Mouse (Mus musculus) MEL (cell line): Measurements from ENCODE around the gene Pomgnt1. TPM values are rescaled to one million over a fixed set of nuclear protein-coding genes. Genes with fewer than 3 reads are reported as not detected.

Source experiments
- DNase-seq: peaks from one replicate; pipeline ENCODE4 v3.0.0; 2011; ENCODE audit warnings: low read depth, low spot score
- H3K27ac ChIP-seq: 2 replicates; pipeline ENCODE4 v1.5.1; 2012; ENCODE audit warnings: low read depth, mild to moderate bottlenecking, control low read depth, low read length, moderate library complexity; ENCODE audit not compliant: control insufficient read depth
- H3K27me3 ChIP-seq, 2 experiments: fragments of 150-350 bp in 1 of 2; sonication (generic) in 1 of 2; 2 replicates each; pipeline ENCODE4 v1.6.1; 2012; ENCODE audit warnings: low read length in 2 of 2, mild to moderate bottlenecking in 2 of 2, improper control_type of control experiment in 1 of 2, moderate library complexity in 1 of 2; ENCODE audit not compliant: insufficient read depth in 2 of 2, control insufficient read depth in 1 of 2
- H3K36me3 ChIP-seq, 2 experiments: 2 replicates each; pipeline ENCODE4 v1.6.1; 2012 to 2014; ENCODE audit warnings: low read length in 2 of 2, improper control_type of control experiment in 1 of 2, inconsistent platforms in 1 of 2, mild to moderate bottlenecking in 1 of 2; ENCODE audit not compliant: insufficient read depth in 2 of 2, control insufficient read depth in 1 of 2
- H3K4me1 ChIP-seq, 2 experiments: fragments of 150-350 bp in 1 of 2; sonication (generic) in 1 of 2; 2 replicates each; pipeline ENCODE4 v1.6.1; 2012; ENCODE audit warnings: low read length in 2 of 2, improper control_type of control experiment in 1 of 2, mild to moderate bottlenecking in 1 of 2; ENCODE audit not compliant: insufficient read depth in 2 of 2, control insufficient read depth in 1 of 2
- H3K4me3 ChIP-seq, 2 experiments: fragments of 150-350 bp in 1 of 2; sonication (generic) in 1 of 2; 2 replicates each; pipeline ENCODE4 v1.5.1; 2012; ENCODE audit warnings: low read depth in 2 of 2, low read length in 2 of 2, mild to moderate bottlenecking in 2 of 2, moderate library complexity in 2 of 2, control low read depth in 1 of 2, improper control_type of control experiment in 1 of 2; ENCODE audit not compliant: control insufficient read depth in 1 of 2, insufficient read depth in 1 of 2
- H3K79me2 ChIP-seq: 2 replicates; pipeline ENCODE4 v1.6.1; 2012; ENCODE audit warnings: mild to moderate bottlenecking, low read length, moderate library complexity; ENCODE audit not compliant: control insufficient read depth, poor library complexity, insufficient read depth
- H3K9ac ChIP-seq: 2 replicates; pipeline ENCODE4 v1.6.1; 2012; ENCODE audit warnings: low read depth, mild to moderate bottlenecking, control low read depth, low read length, moderate library complexity; ENCODE audit not compliant: control insufficient read depth, poor library complexity, severe bottlenecking
- H3K9me3 ChIP-seq: fragments of 150-350 bp; sonication (generic); replicated peaks from 2 replicates; pipeline ENCODE4 v1.6.1; 2012; ENCODE audit warnings: mild to moderate bottlenecking, low read length, improper control_type of control experiment, moderate library complexity; ENCODE audit not compliant: insufficient read depth
- BHLHE40 ChIP-seq: IDR thresholded peaks from 2 replicates; pipeline ENCODE4 v1.6.1; 2012; ENCODE audit warnings: low read depth, mild to moderate bottlenecking, inconsistent platforms, low read length, improper control_type of control experiment, borderline replicate concordance
- EP300 ChIP-seq, 2 experiments: IDR thresholded peaks; 2 replicates each; pipeline ENCODE4 v1.6.1; 2011; ENCODE audit warnings: improper control_type of control experiment in 2 of 2, low read length in 2 of 2, low read depth in 1 of 2, mild to moderate bottlenecking in 1 of 2
- ETS1 ChIP-seq: IDR thresholded peaks from 2 replicates; pipeline ENCODE4 v1.6.1; 2012; ENCODE audit warnings: low read depth, mild to moderate bottlenecking, inconsistent platforms, low read length, improper control_type of control experiment, moderate library complexity
- GATA1 ChIP-seq: IDR thresholded peaks from 2 replicates; pipeline ENCODE4 v1.6.1; 2011; ENCODE audit warnings: low read depth, low read length, improper control_type of control experiment
- HCFC1 ChIP-seq: IDR thresholded peaks from 2 replicates; pipeline ENCODE4 v1.6.1; 2012; ENCODE audit warnings: low read depth, mild to moderate bottlenecking, inconsistent platforms, low read length, improper control_type of control experiment, moderate library complexity
- KAT2A ChIP-seq: conservative IDR thresholded peaks from 2 replicates; pipeline ENCODE4 v1.6.1; 2012; ENCODE audit warnings: low read depth, low read length, improper control_type of control experiment, inconsistent platforms
- MAFK ChIP-seq: IDR thresholded peaks from 2 replicates; pipeline ENCODE4 v1.6.1; 2011; ENCODE audit warnings: low read depth, mild to moderate bottlenecking, low read length, improper control_type of control experiment, borderline replicate concordance
- MAX ChIP-seq: IDR thresholded peaks from 2 replicates; pipeline ENCODE4 v1.6.1; 2011; ENCODE audit warnings: low read length, improper control_type of control experiment
- MAZ ChIP-seq: IDR thresholded peaks from 2 replicates; pipeline ENCODE4 v1.6.1; 2012; ENCODE audit warnings: low read depth, mild to moderate bottlenecking, inconsistent platforms, low read length, improper control_type of control experiment
- MEF2A ChIP-seq: IDR thresholded peaks from 2 replicates; pipeline ENCODE4 v1.6.1; 2014; ENCODE audit warnings: low read depth, mild to moderate bottlenecking, inconsistent platforms, low read length, improper control_type of control experiment; ENCODE audit not compliant: poor library complexity, insufficient replicate concordance, severe bottlenecking; ENCODE audit errors: extremely low read depth
- MXI1 ChIP-seq: IDR thresholded peaks from 2 replicates; pipeline ENCODE4 v1.6.1; 2011; ENCODE audit warnings: mild to moderate bottlenecking, low read depth, low read length, improper control_type of control experiment
- MYB ChIP-seq: IDR thresholded peaks from 2 replicates; pipeline ENCODE4 v1.6.1; 2011; ENCODE audit warnings: mild to moderate bottlenecking, low read depth, low read length, improper control_type of control experiment
- MYC ChIP-seq: IDR thresholded peaks from 2 replicates; pipeline ENCODE4 v1.6.1; 2011; ENCODE audit warnings: low read depth, mild to moderate bottlenecking, low read length, improper control_type of control experiment, moderate library complexity
- RCOR1 ChIP-seq: IDR thresholded peaks from 2 replicates; pipeline ENCODE4 v1.6.1; 2012; ENCODE audit warnings: low read depth, mild to moderate bottlenecking, inconsistent platforms, low read length, improper control_type of control experiment
- SIN3A ChIP-seq: IDR thresholded peaks from 2 replicates; pipeline ENCODE4 v1.6.1; 2012; ENCODE audit warnings: low read length, improper control_type of control experiment, inconsistent platforms
- TAL1 ChIP-seq: IDR thresholded peaks from 2 replicates; pipeline ENCODE4 v1.6.1; 2012; ENCODE audit warnings: mild to moderate bottlenecking, inconsistent platforms, low read length, moderate library complexity, mixed read lengths
- TBP ChIP-seq: IDR thresholded peaks from 2 replicates; pipeline ENCODE4 v1.8.0; 2011; ENCODE audit warnings: low read depth, low read length, improper control_type of control experiment
- TCF12 ChIP-seq: IDR thresholded peaks from 2 replicates; pipeline ENCODE4 v1.6.1; 2014; ENCODE audit warnings: low read depth, mild to moderate bottlenecking, inconsistent platforms, low read length, improper control_type of control experiment, moderate library complexity
- USF1 ChIP-seq: IDR thresholded peaks from 2 replicates; pipeline ENCODE4 v1.6.1; 2014; ENCODE audit warnings: low read depth, mild to moderate bottlenecking, inconsistent platforms, low read length, improper control_type of control experiment, moderate library complexity
- ZNF384 ChIP-seq: IDR thresholded peaks from 2 replicates; pipeline ENCODE4 v1.6.1; 2012; ENCODE audit warnings: low read depth, mild to moderate bottlenecking, inconsistent platforms, low read length, improper control_type of control experiment
- polyA plus RNA-seq, 2 experiments: library from polyadenylated mRNA; stranded (reverse) in 1 of 2; unstranded in 1 of 2; fragments of >175 nt in 1 of 2; fragments of >200 nt in 1 of 2; gene quantifications; 2 replicates each; pipeline versions ENCODE4 v1.2.1 to v1.2.4; 2012; ENCODE audit warnings: low replicate concordance in 2 of 2, low read depth in 1 of 2; ENCODE audit not compliant: insufficient read length in 2 of 2, insufficient read depth in 1 of 2, missing spikeins in 1 of 2
- total RNA-seq: library from RNA; depleted of rRNA; stranded (reverse); fragments of 300-350 nt; gene quantifications from 2 replicates; pipeline ENCODE4 v1.2.3, GENCODE M21; 2012

The Pomgnt1 gene
- total and polyA plus RNA-seq, 3 experiments = 33.6 to 35.3 TPM; not detected in 1

GRCm38 (mm10) chr4:116125803-116126386 is 2.3 kb downstream of the Pomgnt1 start:
- no peak overlapping the region for H3K4me3 ChIP-seq

GRCm38 (mm10) chr4:116127956-116128355 is 4.3 kb downstream of the Pomgnt1 start:
- H3K4me3 ChIP-seq = no peak overlapping the region
- no peaks in the 10 kb centered on the region for H3K27me3 ChIP-seq
- TF ChIP-seq ETS1 = no peak
- no peak overlapping the region for H3K9ac ChIP-seq
- peaks cover 2 to 13% of the 10 kb centered on the region in 2 experiments; a peak in 3 of 4 replicates for H3K4me1 ChIP-seq
- peaks cover 7% of the 10 kb centered on the region for H3K79me2 ChIP-seq
- no peak overlapping the region for H3K27ac ChIP-seq
- H3K36me3 ChIP-seq = peaks cover 0 to 13% of the 10 kb centered on the region in 2 experiments; a peak in 2 of 4 replicates
- no peak for DNase-seq
- no peaks in the 10 kb centered on the region for H3K9me3 ChIP-seq

More at GRCm38 (mm10) chr4:116125803-116126386, 2.3 kb downstream of the Pomgnt1 start:
- peaks cover 13% of the 10 kb centered on the region for H3K79me2 ChIP-seq
- H3K36me3 ChIP-seq = peaks cover 0 to 22% of the 10 kb centered on the region in 2 experiments; a peak in 2 of 4 replicates
- peak; percentile 75 for DNase-seq
- no peak overlapping the region for H3K9ac ChIP-seq
- TF ChIP-seq KAT2A (no peak), TAL1 (peak; percentile 59), USF1 (no peak), ZNF384 (no peak; the same call in 1 of the 2 replicates), EP300 (IDR thresholded peaks at IDR 0.05; ENCODE audit: low read depth in 1 of 2, low read length in 2 of 2) (peak; percentile 82 to 83), SIN3A (peak; percentile 57; the same call in 1 of the 2 replicates), MAFK (0 out of 2 replicates have a peak, but pooled peaks have one; percentile 2), MAZ (no peak), MAX (peak; percentile 34; the same call in 1 of the 2 replicates), MXI1 (peak; percentile 25; the same call in 1 of the 2 replicates), RCOR1 (peak; percentile 96), GATA1 (peak; percentile 88), BHLHE40 (peak; percentile 53), HCFC1 (no peak; the same call in 1 of the 2 replicates), MYB (peak; percentile 42; the same call in 1 of the 2 replicates), MYC (no peak), MEF2A (no peak), TBP (peak; percentile 96), ETS1 (peak; percentile 66), TCF12 (peak; percentile 87)
- TF ChIP-seq, all 39 proteins: peak for 13
- H3K9me3 ChIP-seq = no peaks in the 10 kb centered on the region
- peaks cover 2 to 14% of the 10 kb centered on the region in 2 experiments; a peak in 3 of 4 replicates for H3K4me1 ChIP-seq
- peak overlapping the region; percentile 50 for H3K27ac ChIP-seq
- H3K27me3 ChIP-seq = no peaks in the 10 kb centered on the region
